Mouse (Mus musculus) G1E (cell line): ENCODE results near the gene Nr2e1. TPM values are rescaled to one million over a fixed set of nuclear protein-coding genes. Genes with fewer than 3 reads are reported as not detected.

ENCODE experiments used
- ATAC-seq: 2 replicates; pipeline ENCODE4 v1.8.0; 2016; ENCODE audit warnings: mild to moderate bottlenecking; ENCODE audit not compliant: insufficient number of reproducible peaks, poor library complexity, low FRiP score, severe bottlenecking; ENCODE audit errors: extremely low read depth
- DNase-seq: peaks from one replicate; pipeline ENCODE4 v3.0.0; 2012; ENCODE audit warnings: low spot score
- H3K27me3 ChIP-seq: 2 replicates; pipeline ENCODE4 v1.6.1; 2012; ENCODE audit warnings: mild to moderate bottlenecking, low read length, inconsistent platforms; ENCODE audit not compliant: insufficient read depth
- H3K36me3 ChIP-seq: replicated peaks from 2 replicates; pipeline ENCODE3; 2012; ENCODE audit warnings: mild to moderate bottlenecking, inconsistent platforms
- H3K4me1 ChIP-seq: 2 replicates; pipeline ENCODE4 v1.6.1; 2012; ENCODE audit warnings: low read depth, low read length, inconsistent platforms, mixed read lengths; ENCODE audit not compliant: insufficient read depth
- H3K4me3 ChIP-seq: 2 replicates; pipeline ENCODE4 v1.5.1; 2012; ENCODE audit warnings: low read depth, mild to moderate bottlenecking, inconsistent platforms, low read length, moderate library complexity, mixed read lengths
- H3K9me3 ChIP-seq: replicated peaks from 2 replicates; pipeline ENCODE4 v1.6.1; 2012; ENCODE audit warnings: inconsistent platforms
- CTCF ChIP-seq: IDR thresholded peaks from 2 replicates; pipeline ENCODE4 v1.5.1; 2012; ENCODE audit warnings: low read depth, low read length, inconsistent platforms, mixed read lengths
- GATA1 ChIP-seq: IDR thresholded peaks from 2 replicates; pipeline ENCODE4 v1.6.1; 2012; ENCODE audit warnings: borderline replicate concordance, low read length, inconsistent platforms, mixed read lengths
- GATA2 ChIP-seq: IDR thresholded peaks from 2 replicates; pipeline ENCODE4 v1.6.1; 2012; ENCODE audit warnings: low read depth, low read length, inconsistent platforms, borderline replicate concordance
- POLR2AphosphoS5 ChIP-seq: IDR thresholded peaks from 2 replicates; pipeline ENCODE4 v1.6.1; 2012; ENCODE audit warnings: low read depth, low read length, inconsistent platforms; ENCODE audit not compliant: insufficient replicate concordance
- TAL1 ChIP-seq: conservative IDR thresholded peaks from 2 replicates; pipeline ENCODE4 v1.6.1; 2012; ENCODE audit warnings: low read depth, low read length, inconsistent platforms, mixed read lengths
- polyA plus RNA-seq: library from polyadenylated mRNA; stranded (reverse); fragments of >175 nt; gene quantifications from 2 replicates; pipeline ENCODE4 v1.2.3, GENCODE M21; 2012
- total RNA-seq, 2 experiments: library from RNA; stranded (forward) in 1 of 2; stranded (reverse) in 1 of 2; fragments of 200-1000 nt in 1 of 2; fragments of >200 nt in 1 of 2; fragmentation: Nextera tagmentation in 1 of 2; gene quantifications; 2 replicates each; pipeline ENCODE4 v1.2.3; 2014 to 2017

The Nr2e1 gene
- total and polyA plus RNA-seq, 3 experiments: not detected

DNA sequence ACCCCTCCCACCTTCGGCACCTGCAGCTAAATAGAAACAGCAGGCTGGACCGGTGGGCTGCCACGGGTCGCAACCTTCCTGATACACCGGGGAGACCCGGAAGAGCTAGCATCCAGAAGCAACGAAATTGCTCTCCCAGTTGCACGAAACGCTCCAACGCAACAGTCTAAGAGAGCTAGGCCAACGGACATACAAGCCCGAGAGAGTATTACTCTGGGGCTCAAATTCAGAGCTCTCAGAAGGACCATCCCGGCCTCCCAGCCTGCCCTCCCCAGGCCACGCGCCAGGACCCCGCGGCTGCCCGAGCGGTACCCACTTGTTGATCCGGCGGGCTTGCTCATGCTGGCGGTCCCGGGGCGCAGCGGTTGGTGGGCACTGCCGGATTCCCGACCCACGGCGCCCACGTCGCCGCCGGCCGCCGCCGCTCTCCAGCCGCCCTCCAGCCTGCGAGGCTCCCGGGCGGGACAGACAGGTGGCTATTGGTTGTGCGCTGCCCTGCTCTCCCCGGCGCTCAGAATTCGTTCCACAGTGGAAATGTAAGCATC lies 794 bp downstream of the Nr2e1 start:
- DNase-seq (no peak), ATAC-seq (no peak)
- Histone ChIP-seq H3K36me3 (no peaks in the 10 kb centered on the region), H3K27me3 (peaks cover 96% of the 10 kb centered on the region), H3K4me3 (no peak overlapping the region), H3K4me1 (no peaks in the 10 kb centered on the region; the same call in 1 of the 2 replicates), H3K9me3 (peaks cover 19% of the 10 kb centered on the region)
- TF ChIP-seq GATA2 (no peak), POLR2AphosphoS5 (no peak), GATA1 (no peak), CTCF (no peak), TAL1 (no peak)

DNA sequence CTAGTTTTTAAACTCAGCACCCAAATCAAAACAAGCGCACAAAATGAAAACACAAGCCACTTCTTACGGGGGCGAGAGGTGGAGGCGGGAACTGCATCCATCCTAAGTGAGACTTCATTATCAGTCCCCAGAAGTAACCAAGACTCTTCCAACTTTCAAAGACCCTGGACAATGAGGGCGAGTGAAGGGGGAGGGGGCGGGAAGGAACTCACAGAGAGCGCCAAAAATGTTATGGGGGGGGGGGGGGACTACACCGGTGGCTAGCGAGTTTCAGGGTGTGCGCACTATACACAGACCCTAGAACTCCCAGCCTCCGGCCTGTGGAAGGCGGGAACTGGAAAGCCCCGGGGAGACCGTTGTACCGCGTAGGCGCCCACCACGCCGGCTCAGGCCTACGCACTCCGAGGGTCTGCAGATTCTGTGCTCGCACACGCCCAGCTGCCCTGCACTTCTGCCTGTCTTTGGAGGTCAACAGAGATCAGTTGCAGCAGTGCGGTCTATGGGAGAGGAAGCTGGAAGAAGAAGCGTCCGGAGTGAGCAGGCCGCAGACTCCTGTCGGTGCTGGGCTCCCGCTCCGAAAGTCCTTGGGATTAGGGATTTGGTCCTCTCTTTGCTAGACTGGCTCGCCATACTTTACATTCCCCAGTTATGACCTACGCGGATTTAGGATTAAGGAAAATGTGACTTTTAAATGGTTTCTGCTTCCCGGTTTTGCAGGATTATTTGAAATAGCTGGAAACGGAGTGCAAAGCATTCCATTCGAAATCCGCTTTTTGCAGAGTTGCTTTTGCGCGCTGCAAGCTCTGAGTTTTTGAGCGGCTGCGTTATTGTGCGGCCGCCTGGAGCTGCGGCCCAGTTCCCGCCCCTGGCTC lies 1.5 kb downstream of the Nr2e1 start:
- no peak for ATAC-seq
- no peak for DNase-seq
- Histone ChIP-seq H3K4me3 (no peak overlapping the region), H3K27me3 (peaks cover 96% of the 10 kb centered on the region), H3K4me1 (no peaks in the 10 kb centered on the region; the same call in 1 of the 2 replicates), H3K9me3 (peaks cover 19% of the 10 kb centered on the region), H3K36me3 (no peaks in the 10 kb centered on the region)
- TF ChIP-seq GATA1 (no peak), CTCF (no peak), TAL1 (no peak), GATA2 (no peak), POLR2AphosphoS5 (no peak)

DNA sequence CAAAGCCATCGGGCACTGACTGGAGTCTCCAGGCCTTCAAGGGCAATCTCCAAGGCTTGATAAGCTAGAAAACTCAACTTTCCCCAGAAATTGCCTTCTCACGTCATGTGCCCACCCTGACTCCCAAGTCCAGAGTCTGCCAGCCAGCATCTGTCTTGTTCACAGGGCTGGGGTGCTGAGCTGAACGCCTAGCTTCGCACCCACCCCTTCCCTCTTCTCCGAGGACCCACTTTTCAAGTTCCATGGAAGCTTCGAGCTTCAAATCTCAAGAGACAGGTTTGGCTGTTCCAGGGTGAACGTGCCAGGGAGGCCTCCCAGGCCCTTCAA lies 2.5 kb downstream of the Nr2e1 start:
- H3K4me1 ChIP-seq: no peaks in the 10 kb centered on the region; the same call in 1 of the 2 replicates
- no peaks in the 10 kb centered on the region for H3K36me3 ChIP-seq
- H3K9me3 ChIP-seq: peaks cover 19% of the 10 kb centered on the region
- H3K4me3 ChIP-seq: no peak overlapping the region
- DNase-seq (no peak), ATAC-seq (no peak)
- no peak for TF ChIP-seq CTCF
- no peak for TF ChIP-seq GATA2
- TF ChIP-seq POLR2AphosphoS5: no peak
- TF ChIP-seq TAL1: no peak
- TF ChIP-seq GATA1: no peak
- peaks cover 92% of the 10 kb centered on the region for H3K27me3 ChIP-seq

DNA sequence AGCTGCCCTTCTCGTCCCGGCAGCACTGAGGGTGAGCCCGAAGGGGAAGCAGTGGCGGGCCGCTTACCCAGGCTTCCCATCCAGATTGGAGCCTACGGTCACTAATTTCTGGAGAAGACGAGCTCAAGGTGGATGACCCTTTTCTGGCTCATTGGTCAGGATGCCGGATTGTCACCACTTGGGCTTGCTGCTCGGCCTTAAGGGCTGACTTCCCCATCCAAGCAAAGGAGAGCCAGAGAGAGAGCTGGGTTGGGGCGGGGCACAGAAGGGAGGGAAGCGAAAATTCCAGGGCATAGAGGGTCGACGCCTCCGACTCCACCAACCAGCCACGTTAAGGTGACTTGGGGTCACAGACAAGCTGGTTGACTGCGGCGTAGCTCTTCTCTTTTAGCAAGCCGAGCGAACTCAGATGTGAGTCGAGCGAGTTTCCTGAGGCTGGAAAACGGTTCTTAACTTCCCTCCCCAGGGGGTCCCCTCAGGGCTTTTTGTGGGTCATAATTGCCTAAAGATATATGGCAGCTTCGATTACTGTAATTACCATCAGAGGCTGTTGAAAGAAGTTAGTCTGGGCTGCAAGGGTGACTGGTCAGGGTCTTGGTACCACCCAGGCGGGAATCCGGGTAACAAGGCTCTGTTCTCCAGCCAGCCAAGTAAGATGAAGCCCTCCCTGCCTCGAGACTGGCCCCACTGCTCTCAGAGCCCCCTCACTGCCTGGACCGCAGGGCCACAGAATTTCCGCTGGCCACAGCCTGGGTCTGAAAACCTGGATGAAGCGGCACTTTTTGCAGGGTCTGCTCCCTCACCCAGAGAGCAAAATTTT lies 3.1 kb downstream of the Nr2e1 start:
- peaks cover 91% of the 10 kb centered on the region for H3K27me3 ChIP-seq
- ATAC-seq (no peak), DNase-seq (no peak)
- TF ChIP-seq CTCF: no peak
- no peak for TF ChIP-seq GATA2
- TF ChIP-seq POLR2AphosphoS5: no peak
- no peak for TF ChIP-seq GATA1
- no peak for TF ChIP-seq TAL1
- no peaks in the 10 kb centered on the region; the same call in 1 of the 2 replicates for H3K4me1 ChIP-seq
- no peaks in the 10 kb centered on the region for H3K36me3 ChIP-seq
- no peak overlapping the region for H3K4me3 ChIP-seq
- peaks cover 19% of the 10 kb centered on the region for H3K9me3 ChIP-seq

DNA sequence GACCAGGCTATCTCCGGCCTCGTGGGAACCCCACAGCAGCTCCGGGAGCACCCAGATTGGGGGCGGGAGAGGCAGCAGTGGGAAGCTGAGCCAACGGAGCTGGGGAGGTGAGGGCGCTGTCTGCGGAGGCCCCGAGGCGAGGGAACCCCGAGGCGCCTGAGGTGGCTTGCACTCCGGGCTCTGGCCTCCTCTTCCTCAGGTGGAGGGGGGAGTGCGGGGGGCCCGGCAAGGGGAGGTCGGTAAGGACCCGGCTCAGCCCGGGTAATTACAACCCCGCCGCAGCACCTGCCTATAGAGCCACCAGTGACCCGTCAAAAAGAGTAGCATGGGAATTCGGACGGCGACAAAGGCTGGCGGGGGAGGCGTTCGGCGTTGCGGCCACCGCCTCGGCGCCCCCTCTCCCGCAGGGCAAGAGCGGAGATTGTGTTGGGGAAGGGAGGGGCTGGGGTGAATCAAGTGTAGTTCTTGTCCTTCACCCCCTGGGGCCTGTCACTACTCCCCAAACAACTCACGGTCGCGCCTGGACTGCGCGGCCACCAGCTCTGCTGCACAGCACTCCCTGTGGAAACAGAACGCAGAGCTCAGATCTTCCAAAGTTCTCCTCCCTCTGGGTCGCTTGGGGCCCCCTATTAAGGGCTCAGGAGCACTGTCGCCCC lies 3.8 kb downstream of the Nr2e1 start:
- no peaks in the 10 kb centered on the region; the same call in 1 of the 2 replicates for H3K4me1 ChIP-seq
- TF ChIP-seq CTCF (no peak), GATA2 (no peak), GATA1 (no peak), TAL1 (no peak), POLR2AphosphoS5 (no peak)
- DNase-seq (no peak), ATAC-seq (no peak)
- peaks cover 86% of the 10 kb centered on the region for H3K27me3 ChIP-seq
- no peak overlapping the region for H3K4me3 ChIP-seq
- no peaks in the 10 kb centered on the region for H3K36me3 ChIP-seq
- H3K9me3 ChIP-seq: peaks cover 19% of the 10 kb centered on the region
